Mouse (Mus musculus) MEL (cell line): ENCODE measurements at regions not wholly inside any gene's neighbourhood (a gene's known extent, or its start where the extent isn't known, plus 50 kb on each side); places are given as distances from the start of the nearest gene placed in this dataset.

Experiments
- DNase-seq: peaks from one replicate; pipeline ENCODE4 v3.0.0; 2011; ENCODE audit warnings: low read depth, low spot score
- H3K27ac ChIP-seq: 2 replicates; pipeline ENCODE4 v1.5.1; 2012; ENCODE audit warnings: low read depth, mild to moderate bottlenecking, control low read depth, low read length, moderate library complexity; ENCODE audit not compliant: control insufficient read depth
- H3K27me3 ChIP-seq, 2 experiments: fragments of 150-350 bp in 1 of 2; sonication (generic) in 1 of 2; 2 replicates each; pipeline ENCODE4 v1.6.1; 2012; ENCODE audit warnings: low read length in 2 of 2, mild to moderate bottlenecking in 2 of 2, improper control_type of control experiment in 1 of 2, moderate library complexity in 1 of 2; ENCODE audit not compliant: insufficient read depth in 2 of 2, control insufficient read depth in 1 of 2
- H3K36me3 ChIP-seq, 2 experiments: 2 replicates each; pipeline ENCODE4 v1.6.1; 2012 to 2014; ENCODE audit warnings: low read length in 2 of 2, improper control_type of control experiment in 1 of 2, inconsistent platforms in 1 of 2, mild to moderate bottlenecking in 1 of 2; ENCODE audit not compliant: insufficient read depth in 2 of 2, control insufficient read depth in 1 of 2
- H3K4me1 ChIP-seq, 2 experiments: fragments of 150-350 bp in 1 of 2; sonication (generic) in 1 of 2; 2 replicates each; pipeline ENCODE4 v1.6.1; 2012; ENCODE audit warnings: low read length in 2 of 2, improper control_type of control experiment in 1 of 2, mild to moderate bottlenecking in 1 of 2; ENCODE audit not compliant: insufficient read depth in 2 of 2, control insufficient read depth in 1 of 2
- H3K4me3 ChIP-seq, 2 experiments: fragments of 150-350 bp in 1 of 2; sonication (generic) in 1 of 2; 2 replicates each; pipeline ENCODE4 v1.5.1; 2012; ENCODE audit warnings: low read depth in 2 of 2, low read length in 2 of 2, mild to moderate bottlenecking in 2 of 2, moderate library complexity in 2 of 2, control low read depth in 1 of 2, improper control_type of control experiment in 1 of 2; ENCODE audit not compliant: control insufficient read depth in 1 of 2, insufficient read depth in 1 of 2
- H3K79me2 ChIP-seq: 2 replicates; pipeline ENCODE4 v1.6.1; 2012; ENCODE audit warnings: mild to moderate bottlenecking, low read length, moderate library complexity; ENCODE audit not compliant: control insufficient read depth, poor library complexity, insufficient read depth
- H3K9ac ChIP-seq: 2 replicates; pipeline ENCODE4 v1.6.1; 2012; ENCODE audit warnings: low read depth, mild to moderate bottlenecking, control low read depth, low read length, moderate library complexity; ENCODE audit not compliant: control insufficient read depth, poor library complexity, severe bottlenecking
- H3K9me3 ChIP-seq: fragments of 150-350 bp; sonication (generic); replicated peaks from 2 replicates; pipeline ENCODE4 v1.6.1; 2012; ENCODE audit warnings: mild to moderate bottlenecking, low read length, improper control_type of control experiment, moderate library complexity; ENCODE audit not compliant: insufficient read depth
- CHD2 ChIP-seq: IDR thresholded peaks from 2 replicates; pipeline ENCODE4 v1.6.1; 2011; ENCODE audit warnings: low read length, improper control_type of control experiment
- CTCF ChIP-seq, 3 experiments: IDR thresholded peaks in 2 of 3; conservative IDR thresholded peaks in 1 of 3; 2 replicates each; pipeline ENCODE4 v1.5.1; 2011 to 2012; ENCODE audit warnings: low read length in 3 of 3, low read depth in 2 of 3, mild to moderate bottlenecking in 2 of 3, improper control_type of control experiment in 1 of 3, inconsistent platforms in 1 of 3, mixed read lengths in 1 of 3, moderate library complexity in 1 of 3; ENCODE audit not compliant: control insufficient read depth in 1 of 3, insufficient read depth in 1 of 3, poor library complexity in 1 of 3, severe bottlenecking in 1 of 3
- EP300 ChIP-seq, 2 experiments: IDR thresholded peaks; 2 replicates each; pipeline ENCODE4 v1.6.1; 2011; ENCODE audit warnings: improper control_type of control experiment in 2 of 2, low read length in 2 of 2, low read depth in 1 of 2, mild to moderate bottlenecking in 1 of 2
- KAT2A ChIP-seq: conservative IDR thresholded peaks from 2 replicates; pipeline ENCODE4 v1.6.1; 2012; ENCODE audit warnings: low read depth, low read length, improper control_type of control experiment, inconsistent platforms
- MAFK ChIP-seq: IDR thresholded peaks from 2 replicates; pipeline ENCODE4 v1.6.1; 2011; ENCODE audit warnings: low read depth, mild to moderate bottlenecking, low read length, improper control_type of control experiment, borderline replicate concordance
- MEF2A ChIP-seq: IDR thresholded peaks from 2 replicates; pipeline ENCODE4 v1.6.1; 2014; ENCODE audit warnings: low read depth, mild to moderate bottlenecking, inconsistent platforms, low read length, improper control_type of control experiment; ENCODE audit not compliant: poor library complexity, insufficient replicate concordance, severe bottlenecking; ENCODE audit errors: extremely low read depth
- MYB ChIP-seq: IDR thresholded peaks from 2 replicates; pipeline ENCODE4 v1.6.1; 2011; ENCODE audit warnings: mild to moderate bottlenecking, low read depth, low read length, improper control_type of control experiment
- MYC ChIP-seq: IDR thresholded peaks from 2 replicates; pipeline ENCODE4 v1.6.1; 2011; ENCODE audit warnings: low read depth, mild to moderate bottlenecking, low read length, improper control_type of control experiment, moderate library complexity
- NELFE ChIP-seq: IDR thresholded peaks from 2 replicates; pipeline ENCODE4 v1.6.1; 2011; ENCODE audit warnings: low read depth, low read length, improper control_type of control experiment
- NRF1 ChIP-seq: IDR thresholded peaks from 2 replicates; pipeline ENCODE4 v1.6.1; 2014; ENCODE audit warnings: low read depth, mild to moderate bottlenecking, inconsistent platforms, low read length, improper control_type of control experiment, moderate library complexity; ENCODE audit not compliant: poor library complexity, insufficient read depth, severe bottlenecking
- RCOR1 ChIP-seq: IDR thresholded peaks from 2 replicates; pipeline ENCODE4 v1.6.1; 2012; ENCODE audit warnings: low read depth, mild to moderate bottlenecking, inconsistent platforms, low read length, improper control_type of control experiment
- SMC3 ChIP-seq: IDR thresholded peaks from 2 replicates; pipeline ENCODE4 v1.6.1; 2011; ENCODE audit warnings: low read depth, low read length, improper control_type of control experiment
- TBP ChIP-seq: IDR thresholded peaks from 2 replicates; pipeline ENCODE4 v1.8.0; 2011; ENCODE audit warnings: low read depth, low read length, improper control_type of control experiment
- UBTF ChIP-seq: IDR thresholded peaks from 2 replicates; pipeline ENCODE4 v1.6.1; 2012; ENCODE audit warnings: low read depth, mild to moderate bottlenecking, inconsistent platforms, low read length, improper control_type of control experiment, moderate library complexity, borderline replicate concordance; ENCODE audit not compliant: insufficient read depth
- ZC3H11A ChIP-seq: IDR thresholded peaks from 2 replicates; pipeline ENCODE4 v1.6.1; 2012; ENCODE audit warnings: low read depth, mild to moderate bottlenecking, inconsistent platforms, low read length, improper control_type of control experiment
- ZMIZ1 ChIP-seq: IDR thresholded peaks from 2 replicates; pipeline ENCODE4 v1.6.1; 2012; ENCODE audit warnings: low read depth, mild to moderate bottlenecking, inconsistent platforms, low read length, improper control_type of control experiment, moderate library complexity
- ZNF384 ChIP-seq: IDR thresholded peaks from 2 replicates; pipeline ENCODE4 v1.6.1; 2012; ENCODE audit warnings: low read depth, mild to moderate bottlenecking, inconsistent platforms, low read length, improper control_type of control experiment

DNA sequence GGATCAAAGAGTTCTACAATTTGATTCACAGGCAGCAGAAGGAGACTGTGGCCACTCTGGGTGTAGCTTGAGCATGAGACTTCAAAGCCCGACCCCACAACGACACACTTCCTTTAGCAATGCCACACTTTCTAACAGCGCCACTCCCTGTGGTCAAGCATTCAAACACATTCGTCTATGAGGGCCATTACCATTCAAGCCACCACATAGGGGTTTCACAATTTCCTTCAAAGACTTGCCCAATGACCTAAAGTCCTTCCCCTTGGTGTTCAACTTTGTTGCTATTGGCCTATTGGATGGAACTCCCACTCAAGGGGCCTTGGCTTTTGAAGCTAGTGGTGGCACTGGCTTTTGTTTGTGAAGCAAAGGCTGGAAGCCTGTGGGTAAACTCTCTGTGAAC, 91.1 kb upstream of the 1700024P04Rik start:
- Histone ChIP-seq H3K9me3 (no peaks in the 10 kb centered on the region), H3K36me3 (no peaks in the 10 kb centered on the region), H3K4me3 (no peak overlapping the region), H3K27me3 (no peaks in the 10 kb centered on the region), H3K79me2 (no peaks in the 10 kb centered on the region), H3K4me1 (no peaks in the 10 kb centered on the region), H3K27ac (no peak overlapping the region), H3K9ac (no peak overlapping the region)
- TF ChIP-seq KAT2A: no peak
- TF ChIP-seq MAFK: no peak
- no peak for TF ChIP-seq ZMIZ1
- no peak for TF ChIP-seq MEF2A
- TF ChIP-seq RCOR1: no peak
- TF ChIP-seq NELFE: no peak
- TF ChIP-seq TBP: no peak
- no peak for TF ChIP-seq ZC3H11A
- no peak for TF ChIP-seq UBTF
- no peak for TF ChIP-seq CTCF (IDR thresholded peaks at IDR 0.05 in 2 of 3, conservative IDR thresholded peaks at IDR 0.05 in 1 of 3; ENCODE audit: control insufficient read depth in 1 of 3, insufficient read depth in 1 of 3, low read depth in 2 of 3, low read length in 3 of 3, poor library complexity in 1 of 3, severe bottlenecking in 1 of 3)
- DNase-seq: no peak

DNA sequence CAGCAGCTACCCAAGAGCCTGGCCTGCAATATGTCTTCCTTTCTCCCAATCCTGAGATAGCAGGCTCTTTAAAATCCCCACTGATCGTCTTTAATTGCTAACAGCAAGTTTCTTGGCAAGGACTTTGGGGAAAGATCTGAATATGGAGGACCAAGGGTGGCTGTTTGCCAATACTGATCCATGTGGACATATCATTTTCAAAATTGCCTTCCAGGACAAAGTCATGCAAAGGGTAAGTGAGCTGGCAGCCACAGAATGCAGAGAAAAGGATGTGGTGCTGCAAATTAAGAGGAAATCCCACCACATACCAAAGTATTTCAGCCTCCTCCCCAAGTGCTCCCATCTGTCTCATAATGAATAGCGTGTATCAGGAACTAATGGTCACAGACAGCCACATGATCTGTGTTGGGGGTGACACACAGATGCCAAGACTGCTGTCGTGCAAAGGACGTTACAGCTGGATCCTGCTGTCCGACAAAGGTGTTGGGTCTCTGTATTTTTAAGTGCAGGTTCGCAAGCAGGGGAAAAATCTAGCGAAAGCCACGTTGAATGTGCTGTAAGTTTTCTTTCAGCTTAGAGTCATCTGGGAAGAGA, 87.6 kb upstream of the 1700024P04Rik start:
- H3K36me3 ChIP-seq: no peaks in the 10 kb centered on the region
- no peaks in the 10 kb centered on the region for H3K9me3 ChIP-seq
- no peaks in the 10 kb centered on the region for H3K27me3 ChIP-seq
- H3K79me2 ChIP-seq: no peaks in the 10 kb centered on the region
- H3K9ac ChIP-seq: no peak overlapping the region
- no peak overlapping the region for H3K27ac ChIP-seq
- no peak for DNase-seq
- no peak overlapping the region for H3K4me3 ChIP-seq
- no peaks in the 10 kb centered on the region for H3K4me1 ChIP-seq
- no peak for TF ChIP-seq MAFK
- no peak for TF ChIP-seq MYC
- no peak for TF ChIP-seq CHD2
- no peak for TF ChIP-seq ZC3H11A
- no peak for TF ChIP-seq ZNF384
- no peak for TF ChIP-seq MYB
- no peak for TF ChIP-seq NRF1
- no peak for TF ChIP-seq SMC3
- no peak for TF ChIP-seq EP300 (IDR thresholded peaks at IDR 0.05; ENCODE audit: low read depth in 1 of 2, low read length in 2 of 2)
- TF ChIP-seq, all 39 proteins: peak for 0
